Mouse (Mus musculus) C2C12 (cell line): ENCODE data around the gene Plekhj1. TPM values are rescaled to one million over a fixed set of nuclear protein-coding genes. Genes with fewer than 3 reads are reported as not detected.

Source experiments
- H3K27me3 ChIP-seq: one replicate; pipeline ENCODE4 v1.6.1; 2011; ENCODE audit not compliant: control insufficient read depth, insufficient read depth, insufficient read length
- H3K36me3 ChIP-seq: one replicate; pipeline ENCODE4 v1.6.1; 2011; ENCODE audit not compliant: control insufficient read depth, insufficient read depth
- H3K4me3 ChIP-seq: one replicate; pipeline ENCODE4 v1.5.1; 2011; ENCODE audit warnings: mild to moderate bottlenecking, control low read depth; ENCODE audit not compliant: poor library complexity, insufficient read depth, severe bottlenecking
- H3K79me2 ChIP-seq: one replicate; pipeline ENCODE4 v1.6.1; 2011; ENCODE audit not compliant: control insufficient read depth, insufficient read depth
- H3K79me3 ChIP-seq: one replicate; pipeline ENCODE4 v1.6.1; 2011; ENCODE audit warnings: low read depth, control low read depth
- H3ac ChIP-seq: one replicate; pipeline ENCODE3; 2011; ENCODE audit warnings: low read depth; ENCODE audit not compliant: control insufficient read depth, insufficient read length
- CEBPB ChIP-seq: IDR thresholded peaks from one replicate; pipeline ENCODE4 v1.6.1; 2011; ENCODE audit warnings: low read depth, mild to moderate bottlenecking, control low read depth, moderate library complexity
- CTCF ChIP-seq: IDR thresholded peaks from one replicate; pipeline ENCODE4 v1.5.1; 2011; ENCODE audit not compliant: control insufficient read depth, insufficient read depth, insufficient read length
- FOSL1 ChIP-seq: IDR thresholded peaks from one replicate; pipeline ENCODE4 v1.8.0; 2011; ENCODE audit warnings: mild to moderate bottlenecking, low read length; ENCODE audit not compliant: poor library complexity, insufficient read depth, severe bottlenecking
- MAX ChIP-seq: IDR thresholded peaks from one replicate; pipeline ENCODE4 v1.6.1; 2011; ENCODE audit warnings: mild to moderate bottlenecking, control low read depth
- MYOD1 ChIP-seq: IDR thresholded peaks from one replicate; pipeline ENCODE4 v1.6.1; 2011; ENCODE audit warnings: low read depth; ENCODE audit not compliant: control insufficient read depth, insufficient read length
- MYOG ChIP-seq: IDR thresholded peaks from one replicate; pipeline ENCODE4 v1.6.1; 2011; ENCODE audit not compliant: control insufficient read depth, insufficient read length; ENCODE audit errors: extremely low read depth
- USF1 ChIP-seq: IDR thresholded peaks from one replicate; pipeline ENCODE4 v1.6.1; 2011; ENCODE audit warnings: low read depth, mild to moderate bottlenecking, control low read depth, moderate library complexity
- polyA plus RNA-seq: library from polyadenylated mRNA; unstranded; fragments of >200 nt; fragmentation: generic; extraction: Trizol; gene quantifications from one replicate; pipeline ENCODE4 v1.2.1, GENCODE M21; 2012; ENCODE audit warnings: missing spikeins

Plekhj1 gene
- polyA plus RNA-seq, 1 experiment, result 74.8 TPM

DNA sequence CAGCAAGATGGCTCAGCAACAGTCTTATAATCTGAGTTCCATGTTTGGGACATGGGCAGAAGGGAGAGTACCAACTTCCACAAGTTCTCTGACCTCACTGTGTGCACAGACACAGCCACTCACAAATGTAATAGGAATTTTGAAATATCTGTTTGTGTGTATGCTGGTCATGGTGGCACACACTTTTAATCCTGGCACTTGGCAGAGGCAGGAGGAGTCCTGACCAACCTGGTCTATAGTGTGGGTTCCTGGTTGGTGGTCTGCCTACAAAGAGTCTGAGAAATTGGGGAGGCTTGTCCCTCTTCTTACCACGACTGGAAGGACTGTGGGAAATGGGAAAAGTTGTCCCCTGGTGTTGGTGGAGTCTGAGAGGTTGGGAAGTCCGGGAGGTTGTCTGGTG, 41.9 kb downstream of the Plekhj1 start:
- H3ac ChIP-seq, result peak overlapping the region; percentile 96
- H3K4me3 ChIP-seq, result peak overlapping the region; percentile 78
- H3K36me3 ChIP-seq, result no peaks in the 10 kb centered on the region
- H3K79me2 ChIP-seq, result peaks cover 65% of the 10 kb centered on the region
- H3K27me3 ChIP-seq, result no peaks in the 10 kb centered on the region
- peaks cover 61% of the 10 kb centered on the region for H3K79me3 ChIP-seq
- no peak for TF ChIP-seq CTCF
- TF ChIP-seq FOSL1, result no peak
- TF ChIP-seq USF1, result no peak
- no peak for TF ChIP-seq CEBPB
- TF ChIP-seq MYOG, result no peak
- TF ChIP-seq MAX, result no peak
- no peak for TF ChIP-seq MYOD1

DNA sequence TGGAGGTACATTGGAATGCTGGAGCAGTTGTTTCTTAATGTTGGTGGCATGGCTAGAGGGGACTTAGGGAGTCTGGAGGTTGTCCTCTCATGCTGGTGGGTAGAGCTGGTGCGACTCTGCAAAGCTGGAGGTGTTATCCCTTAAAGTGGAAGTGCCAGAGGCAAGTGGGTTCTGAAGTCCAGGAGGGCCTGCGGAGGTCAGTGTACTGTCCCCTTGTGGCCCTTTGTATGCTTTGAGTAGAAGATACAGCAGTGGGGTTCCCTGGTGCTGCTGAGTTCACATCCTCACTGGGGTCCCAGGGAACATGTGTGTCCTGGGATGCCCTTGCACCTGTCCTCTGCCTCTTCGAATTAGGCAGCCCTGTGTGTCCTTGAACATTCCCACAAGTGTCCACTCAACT, 42.3 kb downstream of the Plekhj1 start:
- TF ChIP-seq MYOG, result no peak
- TF ChIP-seq MAX, result no peak
- TF ChIP-seq CEBPB, result no peak
- no peak for TF ChIP-seq CTCF
- no peak for TF ChIP-seq USF1
- TF ChIP-seq MYOD1, result no peak
- TF ChIP-seq FOSL1, result no peak
- peaks cover 61% of the 10 kb centered on the region for H3K79me2 ChIP-seq

DNA sequence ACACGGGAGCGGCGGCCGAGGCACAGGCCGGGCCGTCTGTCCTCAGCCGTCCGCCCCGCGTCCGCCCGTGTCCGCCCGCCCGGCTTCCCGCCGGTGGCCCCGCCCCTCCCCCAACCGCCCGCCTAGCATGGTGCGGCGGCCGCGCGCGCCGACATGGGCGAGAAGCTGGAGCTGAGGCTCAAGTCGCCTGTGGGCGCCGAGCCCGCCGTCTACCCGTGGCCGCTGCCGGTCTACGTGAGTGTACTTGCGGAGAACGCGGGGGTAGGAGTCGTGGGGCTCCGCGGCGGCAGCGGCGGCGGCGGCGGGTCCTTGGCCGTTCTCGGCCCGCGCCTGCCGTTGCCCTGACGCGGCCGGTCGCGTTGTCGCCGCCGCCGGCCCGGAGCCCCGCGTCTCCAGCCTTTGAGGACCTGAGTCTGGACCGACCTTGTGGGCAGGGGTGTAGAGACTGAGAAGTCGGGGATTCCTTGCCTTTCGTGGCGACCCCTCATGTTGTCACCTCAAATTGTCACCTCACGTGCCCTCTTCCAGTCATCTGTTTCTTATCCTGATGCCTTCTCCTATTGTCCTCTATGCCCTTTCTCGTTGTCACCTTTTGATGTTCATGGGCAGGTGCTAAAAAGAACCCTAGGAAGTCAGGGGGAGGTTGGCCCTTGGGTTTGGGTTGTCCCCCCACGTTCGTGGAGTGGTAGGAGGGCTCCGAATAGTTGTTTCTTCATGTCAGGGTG, 43.0 kb downstream of the Plekhj1 start:
- H3K4me3 ChIP-seq, result peak overlapping the region; percentile 78
- no peaks in the 10 kb centered on the region for H3K36me3 ChIP-seq
- peaks cover 50% of the 10 kb centered on the region for H3K79me3 ChIP-seq
- TF ChIP-seq CEBPB (no peak), MYOG (no peak), MAX (no peak), USF1 (no peak), FOSL1 (no peak), MYOD1 (no peak), CTCF (no peak)
- no peaks in the 10 kb centered on the region for H3K27me3 ChIP-seq
- H3ac ChIP-seq, result peak overlapping the region; percentile 96
- peaks cover 54% of the 10 kb centered on the region for H3K79me2 ChIP-seq

More for the DNA sequence above, 42.3 kb downstream of the Plekhj1 start:
- no peaks in the 10 kb centered on the region for H3K36me3 ChIP-seq
- H3K27me3 ChIP-seq, result no peaks in the 10 kb centered on the region
- peak overlapping the region; percentile 96 for H3ac ChIP-seq
- peaks cover 56% of the 10 kb centered on the region for H3K79me3 ChIP-seq
- peak overlapping the region; percentile 78 for H3K4me3 ChIP-seq

DNA sequence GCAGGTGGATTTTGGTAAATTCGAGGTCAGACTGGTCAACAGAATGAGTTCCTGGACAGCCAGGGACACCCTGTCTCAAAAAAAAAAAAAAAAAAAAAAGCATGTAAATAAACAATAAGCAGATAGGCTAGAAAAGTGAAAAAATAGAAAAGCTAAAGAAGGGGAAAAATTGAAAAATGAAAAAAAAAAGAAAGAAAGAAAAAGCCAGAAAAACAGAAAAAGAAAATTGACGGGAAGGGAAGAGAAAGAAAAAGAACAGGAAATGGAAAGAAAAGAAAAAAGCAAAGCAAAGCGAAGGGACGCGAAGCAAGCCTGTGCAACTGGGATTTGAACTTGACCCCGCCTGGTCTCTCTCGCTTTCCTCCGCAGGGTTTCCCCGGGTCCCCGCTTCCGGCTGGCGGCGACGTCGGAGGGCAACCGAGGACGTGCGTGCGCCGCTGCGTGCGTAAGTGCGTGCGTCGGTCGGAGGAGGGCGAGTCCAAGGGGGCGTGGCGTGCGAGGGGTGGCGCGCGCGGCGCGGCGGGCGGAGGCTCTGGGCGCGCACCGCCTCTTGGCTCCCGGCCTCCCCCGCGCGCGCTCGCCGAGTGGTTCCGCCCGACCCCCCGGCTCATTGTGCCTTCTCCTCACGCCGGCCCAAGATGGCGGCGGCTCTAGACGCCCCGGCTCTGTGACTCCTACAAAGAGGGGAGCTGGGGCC, 43.7 kb downstream of the Plekhj1 start, which contains the start of gene Dot1l:
Gene Dot1l, plus strand, starts transcription at position 613 of the 697 bp plus-strand sequence.
- Histone ChIP-seq H3ac (peak within 1 kb of the TSS; percentile 96), H3K79me3 (peaks cover 43% of the 10 kb centered on the region), H3K4me3 (peak within 1 kb of the TSS; percentile 78), H3K36me3 (no peaks in the 10 kb centered on the region), H3K27me3 (no peaks in the 10 kb centered on the region), H3K79me2 (peaks cover 47% of the 10 kb centered on the region)
- TF ChIP-seq MAX (peak; percentile 32), CEBPB (no peak)

DNA sequence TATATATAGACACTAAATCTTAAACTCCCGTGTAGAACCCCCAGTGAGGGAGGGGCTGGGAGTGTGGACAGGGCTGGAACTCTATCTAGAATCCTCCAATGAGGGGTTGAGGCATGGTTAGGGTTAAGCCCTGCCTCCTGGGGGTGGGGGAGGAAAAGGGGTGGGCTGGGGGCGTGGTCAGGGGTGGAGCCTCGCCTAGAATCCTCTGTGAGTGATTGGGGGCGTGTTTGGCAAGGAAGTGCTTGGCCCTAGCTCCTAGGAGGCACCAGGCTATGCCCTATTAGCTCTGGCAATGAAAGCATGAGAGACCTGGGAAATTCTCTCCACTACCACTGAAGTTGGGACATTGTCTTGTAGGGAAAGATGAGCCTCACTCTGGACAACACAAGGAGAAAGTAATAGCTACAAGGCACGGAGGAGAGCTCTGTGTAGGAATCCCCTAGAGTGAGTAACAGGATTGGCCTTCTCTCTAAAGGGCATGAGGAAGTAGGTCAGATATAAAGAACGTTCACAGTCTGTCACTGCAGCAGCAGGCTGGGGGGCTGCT, 46.3 kb downstream of the Plekhj1 start:
- TF ChIP-seq MAX, result no peak
- no peak for TF ChIP-seq USF1
- no peak for TF ChIP-seq MYOG
- TF ChIP-seq CEBPB, result no peak
- no peak for TF ChIP-seq CTCF
- no peak for TF ChIP-seq MYOD1
- no peak for TF ChIP-seq FOSL1
- Histone ChIP-seq H3K27me3 (no peaks in the 10 kb centered on the region), H3K79me2 (peaks cover 21% of the 10 kb centered on the region), H3K79me3 (peaks cover 17% of the 10 kb centered on the region), H3K4me3 (no peak overlapping the region), H3ac (no peak overlapping the region), H3K36me3 (no peaks in the 10 kb centered on the region)
